ENCODE assay signal across 19 mouse cellular contexts in the genomic region with DNA sequence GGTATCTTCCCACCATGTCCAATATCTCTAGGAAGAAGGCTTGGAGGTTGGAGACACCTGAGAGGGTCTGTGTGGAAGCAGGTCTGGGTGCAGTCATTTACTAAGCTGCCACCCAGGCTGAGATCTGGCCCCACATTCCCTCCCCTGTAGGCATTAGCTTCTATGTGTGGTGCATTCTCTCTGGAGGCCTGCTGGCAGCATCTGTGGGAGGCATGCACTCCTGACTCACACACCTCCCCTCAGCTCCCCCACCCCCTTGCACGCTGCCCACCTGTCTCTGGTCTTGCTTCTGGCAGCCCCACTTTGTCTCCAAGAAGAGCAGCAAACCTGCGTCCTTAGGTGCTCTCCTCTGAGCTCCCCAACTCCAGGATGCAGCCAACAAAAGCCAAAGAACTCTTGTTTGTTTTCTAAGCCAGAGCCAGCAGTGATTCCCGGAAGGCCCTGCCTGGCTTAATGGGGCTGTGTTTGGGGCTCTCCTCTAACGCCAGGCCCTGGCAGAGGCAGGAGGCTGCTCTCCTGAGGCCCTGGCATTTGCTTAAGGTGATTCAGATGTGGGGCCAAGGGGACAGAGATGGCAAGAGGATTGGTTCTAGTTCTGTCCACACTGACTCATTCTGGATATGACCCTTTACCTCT.
DNase-seq lines count a peak whose midpoint lies in the region; ATAC-seq lines count a peak whose summit lies in the region.
"Had no signal": no experiment of that assay in that cellular context is flagged by ENCODE, and none has a peak within 500 bp of the region (broad histone marks: within the 10 kb centered on the region; RNA-seq: fewer than 3 reads in every experiment).

No protein-coding gene starts in this region.

- H3K9me3 ChIP-seq in forebrain, embryonic 10.5 days = no peaks in the 10 kb centered on the region
- no peaks in the 10 kb centered on the region for H3K9me3 ChIP-seq in forebrain, embryonic 14.5 days (replicated peaks; ENCODE audit: control insufficient read depth, low read length)
- H3K9me3 ChIP-seq: embryonic facial prominence, embryonic 10.5 days; hindbrain, embryonic 13.5 days; kidney, embryonic 15.5 days had no signal

- H3K27me3 ChIP-seq in forebrain, embryonic 10.5 days (ENCODE audit: poor library complexity, severe bottlenecking) = no peaks in the 10 kb centered on the region
- H3K27me3 ChIP-seq in forebrain, embryonic 14.5 days (replicated peaks; ENCODE audit: control insufficient read depth, insufficient read depth, low read length) = no peaks in the 10 kb centered on the region
- H3K27me3 ChIP-seq: hindbrain, embryonic 13.5 days; kidney, embryonic 15.5 days had no signal

- no peak for DNase-seq in forebrain, embryonic 10.5 days (ENCODE audit: extremely low spot score, low spot score)
- no peak for DNase-seq in forebrain, embryonic 14.5 days (ENCODE audit: low spot score)
- DNase-seq in layer of hippocampus, adult 11-12 months (ENCODE audit: low spot score) = peak; percentile 12
- DNase-seq in layer of hippocampus, postnatal 10 days (ENCODE audit: low spot score in 2 of 2) = no peak
- peak; percentile 67 for DNase-seq in adipocyte (ENCODE audit: low spot score)
- DNase-seq in brain, adult 2 months (ENCODE audit: low read depth, low spot score) = peak; percentile 44
- no peak for DNase-seq in spleen, postnatal 36 days (ENCODE audit: low spot score in 2 of 2)
- DNase-seq: cerebellum, postnatal 36 days; gastrocnemius, postnatal 25 days; left cerebral cortex, postnatal 4 days; lung, adult 18-20 months; lung, postnatal 36 days; right cerebral cortex, postnatal 25 days; thymus, postnatal 4 days had no signal

- H3K36me3 ChIP-seq in forebrain, embryonic 10.5 days (replicated peaks) = no peaks in the 10 kb centered on the region
- H3K36me3 ChIP-seq in forebrain, embryonic 14.5 days (ENCODE audit: control insufficient read depth, insufficient read depth, low read length) = no peaks in the 10 kb centered on the region
- H3K36me3 ChIP-seq: embryonic facial prominence, embryonic 10.5 days; hindbrain, embryonic 13.5 days; kidney, embryonic 15.5 days had no signal

- ATAC-seq in forebrain, embryonic 14.5 days = no peak
- ATAC-seq: intestine, embryonic 16.5 days had no signal

- H3K9ac ChIP-seq in forebrain, embryonic 14.5 days (ENCODE audit: low read length) = no peak overlapping the region
- H3K9ac ChIP-seq: hindbrain, embryonic 13.5 days; kidney, embryonic 15.5 days had no signal

- WGBS in forebrain, embryonic 10.5 days = 45% methylated on average over 4 of the region's 4 CpGs
- 27% methylated on average over 4 of the region's 4 CpGs for WGBS in forebrain, embryonic 14.5 days

- H3K4me1 ChIP-seq in forebrain, embryonic 10.5 days = peaks cover 21% of the 10 kb centered on the region
- H3K4me1 ChIP-seq in forebrain, embryonic 14.5 days (ENCODE audit: control insufficient read depth, insufficient read depth, low read length) = no peaks in the 10 kb centered on the region; the same call in 1 of the 2 replicates

- H3K27ac ChIP-seq in forebrain, embryonic 10.5 days = peak overlapping the region; percentile 68; the same call in 1 of the 2 replicates
- no peak overlapping the region for H3K27ac ChIP-seq in forebrain, embryonic 14.5 days (ENCODE audit: low read depth, low read length)
- H3K27ac ChIP-seq: embryonic facial prominence, embryonic 10.5 days; hindbrain, embryonic 13.5 days; kidney, embryonic 15.5 days had no signal

- H3K4me3 ChIP-seq in forebrain, embryonic 10.5 days = no peak overlapping the region
- H3K4me3 ChIP-seq in forebrain, embryonic 14.5 days (ENCODE audit: low read depth, low read length) = no peak overlapping the region
- H3K4me3 ChIP-seq: embryonic facial prominence, embryonic 10.5 days; erythroblast, embryonic 14.5 days; hindbrain, embryonic 13.5 days; kidney, embryonic 15.5 days had no signal

- no peak overlapping the region for H3K4me2 ChIP-seq in forebrain, embryonic 14.5 days (ENCODE audit: low read length)
- H3K4me2 ChIP-seq: hindbrain, embryonic 13.5 days; kidney, embryonic 15.5 days had no signal

Comparison
In these comparisons a context has a peak if more than half of its experiments do, and no peak if none do; other contexts are left out.
1. DNase-seq: peak in layer of hippocampus, adult 11-12 months (single experiment), adipocyte (single experiment) and brain, adult 2 months (single experiment); none in forebrain, embryonic 10.5 days (single experiment), forebrain, embryonic 14.5 days (single experiment), layer of hippocampus, postnatal 10 days (0 of 2) and spleen, postnatal 36 days (0 of 2).